Mouse (Mus musculus) ES-Bruce4 (cell line): ENCODE results near the gene Psmd5.

Experiments
- CTCF ChIP-seq: IDR thresholded peaks from one replicate; pipeline ENCODE4 v1.8.1; 2011; ENCODE audit warnings: low read depth, low read length
- EP300 ChIP-seq: IDR thresholded peaks from 2 replicates; pipeline ENCODE4 v1.6.1; 2011; ENCODE audit warnings: low read depth, low read length; ENCODE audit not compliant: insufficient read depth

DNA sequence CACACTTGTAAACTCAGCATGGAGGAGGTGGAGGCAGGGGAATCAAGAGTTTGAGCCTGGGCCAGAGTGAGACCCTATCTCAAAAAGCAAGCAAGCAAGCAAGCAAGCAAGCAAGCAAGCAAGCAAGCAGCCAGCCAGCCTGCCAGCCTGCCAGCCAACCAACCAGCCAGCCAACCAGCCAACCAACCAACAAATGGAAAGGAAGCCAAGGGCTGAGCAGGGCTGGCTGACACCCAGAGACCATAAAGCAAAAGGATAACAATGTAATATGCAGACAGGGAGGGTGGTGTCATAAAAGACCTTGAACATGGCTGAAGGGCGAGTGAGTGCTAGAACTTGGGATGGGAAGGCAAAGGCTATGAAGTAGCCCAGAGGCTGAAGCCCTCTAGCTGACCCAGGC is 25.6 kb upstream of the Psmd5 start:
- TF ChIP-seq CTCF (no peak), EP300 (no peak)
